Mouse (Mus musculus) heart, postnatal 0 days (tissue): Measurements from ENCODE around the gene Acod1. TPM values are rescaled to one million over a fixed set of nuclear protein-coding genes. Genes with fewer than 3 reads are reported as not detected.

Experiments used
- ATAC-seq: fragments of 200-750 bp; cut with Nextera tagmentation; 2 replicates; pipeline ENCODE4 v1.8.0; 2017; ENCODE audit warnings: low read depth, moderate number of reproducible peaks, moderate library complexity; ENCODE audit not compliant: insufficient read depth
- DNase-seq: peaks from one replicate; pipeline ENCODE4 v3.0.0-alpha.2; 2016; ENCODE audit warnings: low spot score
- H3K27ac ChIP-seq: fragments of 300-500 bp; sonication (generic); 2 replicates; pipeline ENCODE4 v1.5.1; 2014; ENCODE audit warnings: low read depth, mild to moderate bottlenecking
- H3K27me3 ChIP-seq: fragments of 300-500 bp; sonication (generic); 2 replicates; pipeline ENCODE4 v1.6.1; 2014; ENCODE audit warnings: low read length, mixed read lengths; ENCODE audit not compliant: control insufficient read depth, insufficient read depth
- H3K36me3 ChIP-seq: fragments of 300-500 bp; sonication (generic); replicated peaks from 2 replicates; pipeline ENCODE4 v1.6.1; 2014; ENCODE audit warnings: low read length, mixed read lengths; ENCODE audit not compliant: control insufficient read depth, insufficient read depth
- H3K4me1 ChIP-seq: fragments of 300-500 bp; sonication (generic); 2 replicates; pipeline ENCODE4 v1.6.1; 2014; ENCODE audit warnings: antibody characterized with exemption; ENCODE audit not compliant: control insufficient read depth, insufficient read depth
- H3K4me2 ChIP-seq: fragments of 300-500 bp; sonication (generic); 2 replicates; pipeline ENCODE4 v1.6.1; 2014; ENCODE audit warnings: low read depth, mild to moderate bottlenecking, low read length, moderate library complexity
- H3K4me3 ChIP-seq: fragments of 300-500 bp; sonication (generic); 2 replicates; pipeline ENCODE4 v1.5.1; 2014; ENCODE audit warnings: low read depth, low read length
- H3K9ac ChIP-seq: fragments of 300-500 bp; sonication (generic); replicated peaks from 2 replicates; pipeline ENCODE4 v1.6.1; 2014; ENCODE audit warnings: low read depth, low read length, mixed read lengths
- H3K9me3 ChIP-seq: fragments of 300-500 bp; sonication (generic); replicated peaks from 2 replicates; pipeline ENCODE4 v1.6.1; 2016; ENCODE audit warnings: low read length; ENCODE audit not compliant: control insufficient read depth
- CTCF ChIP-seq: IDR thresholded peaks from 2 replicates; pipeline ENCODE4 v1.5.1; 2016; ENCODE audit warnings: antibody characterized with exemption, control low read depth, low read depth
- EP300 ChIP-seq: IDR thresholded peaks from 2 replicates; pipeline ENCODE4 v1.6.1; 2016; ENCODE audit warnings: antibody characterized with exemption, low read depth
- WGBS: fragments of 180-500 bp; shearing (Covaris S2); extraction: QIAGEN DNeasy Blood & Tissue Kit; methylation state at CpG from one replicate; pipeline ENCODE4 v1.1.7; 2014; 5-methylcytosine and 5-hydroxymethylcytosine counted together
- polyA plus RNA-seq: library from polyadenylated mRNA; unstranded; fragments of >200 nt; fragmentation: Nextera tagmentation; extraction: Ambion mirVana; gene quantifications from 2 replicates; pipeline ENCODE4 v1.2.1, GENCODE M21; 2015
- total RNA-seq: library from RNA; depleted of rRNA; stranded (reverse); fragments of >200 nt; gene quantifications from 2 replicates; pipeline ENCODE4 v1.2.3, GENCODE M21; 2014; ENCODE audit warnings: low replicate concordance; rRNA removed

The Acod1 gene
- total and polyA plus RNA-seq, 2 experiments from 2014 or later: not detected

- no peak overlapping the region for H3K9ac ChIP-seq
- H3K27ac ChIP-seq: no peak overlapping the region
- no peak for DNase-seq
- no peak overlapping the region for H3K4me2 ChIP-seq
- TF ChIP-seq CTCF (no peak), EP300 (no peak)
- no peak for ATAC-seq
- no peaks in the 10 kb centered on the region for H3K9me3 ChIP-seq
- no peaks in the 10 kb centered on the region for H3K36me3 ChIP-seq
- WGBS: 75% methylated on average over 10 of the region's 10 CpGs
- no peak overlapping the region for H3K4me3 ChIP-seq
- H3K27me3 ChIP-seq: no peaks in the 10 kb centered on the region
- peaks cover 5% of the 10 kb centered on the region for H3K4me1 ChIP-seq
These were observed 56.1 kb downstream of the Acod1 start for GRCm38 (mm10) chr14:103102731-103103335.

Other genes starting within 250 kb of the Acod1 start
- gene Kctd12, start 64.3 kb upstream of the Acod1 start, total RNA-seq: 28.2 and 32.3 TPM in 2 replicates
- gene Kctd12, start 64.3 kb upstream of the Acod1 start, polyA plus RNA-seq: 4.6 and 6.4 TPM in 2 replicates
- 14.7 and 17.3 TPM in 2 replicates for gene Cln5, start 23.2 kb downstream of the Acod1 start, total RNA-seq
- gene Cln5, start 23.2 kb downstream of the Acod1 start, polyA plus RNA-seq: 21.8 and 22.9 TPM in 2 replicates
- gene Fbxl3, start 52.6 kb downstream of the Acod1 start, total RNA-seq: 74.3 and 99.7 TPM in 2 replicates
- 16.7 and 17.0 TPM in 2 replicates for gene Fbxl3, start 52.6 kb downstream of the Acod1 start, polyA plus RNA-seq